Mouse (Mus musculus) small intestine, adult 2 months (tissue): ENCODE results near the gene Vsx2. TPM values are rescaled to one million over a fixed set of nuclear protein-coding genes. Genes with fewer than 3 reads are reported as not detected.

Source experiments
- H3K27ac ChIP-seq: fragments of 200-500 bp; 2 replicates; pipeline ENCODE4 v1.5.1; 2012; ENCODE audit warnings: low read depth, low read length, control low read depth, inconsistent platforms; ENCODE audit not compliant: insufficient read depth
- H3K27me3 ChIP-seq: fragments of 200-500 bp; 2 replicates; pipeline ENCODE4 v1.6.1; 2012; ENCODE audit warnings: mild to moderate bottlenecking, moderate library complexity, low read length, inconsistent platforms; ENCODE audit not compliant: control insufficient read depth, insufficient read depth
- H3K36me3 ChIP-seq: fragments of 200-500 bp; 2 replicates; pipeline ENCODE4 v1.6.1; 2012; ENCODE audit warnings: mild to moderate bottlenecking, low read length, control low read depth, inconsistent platforms; ENCODE audit not compliant: control insufficient read depth, insufficient read depth
- H3K4me1 ChIP-seq: fragments of 200-500 bp; 2 replicates; pipeline ENCODE4 v1.6.1; 2012; ENCODE audit warnings: low read length, inconsistent platforms, mixed read lengths; ENCODE audit not compliant: control insufficient read depth, insufficient read depth, insufficient read length
- H3K4me3 ChIP-seq: fragments of 200-500 bp; 2 replicates; pipeline ENCODE4 v1.5.1; 2012; ENCODE audit warnings: low read depth, mild to moderate bottlenecking, control low read depth, inconsistent platforms, low read length, moderate library complexity
- CTCF ChIP-seq: fragments of 200-500 bp; IDR thresholded peaks from 2 replicates; pipeline ENCODE4 v1.5.1; 2012; ENCODE audit warnings: low read depth, mild to moderate bottlenecking, control low read depth, inconsistent platforms, low read length, moderate library complexity, mixed read lengths; ENCODE audit not compliant: insufficient replicate concordance, insufficient read length; ENCODE audit errors: extremely low read depth
- POLR2A ChIP-seq: fragments of 200-500 bp; IDR thresholded peaks from 2 replicates; pipeline ENCODE4 v1.6.1; 2012; ENCODE audit warnings: low read depth, mild to moderate bottlenecking, control low read depth, inconsistent platforms, low read length, moderate library complexity
- WGBS: fragments of 180-500 bp; shearing (Covaris S2); methylation state at CpG from one replicate; pipeline ENCODE4 v1.1.7; 2018; 5-methylcytosine and 5-hydroxymethylcytosine counted together
- polyA plus RNA-seq: library from polyadenylated mRNA; depleted of rRNA; stranded (reverse); fragments of >200 nt; gene quantifications from 2 replicates; pipeline ENCODE4 v1.2.3, GENCODE M21; 2012; rRNA removed

The Vsx2 gene
- polyA plus RNA-seq, 1 experiment, result not detected

DNA sequence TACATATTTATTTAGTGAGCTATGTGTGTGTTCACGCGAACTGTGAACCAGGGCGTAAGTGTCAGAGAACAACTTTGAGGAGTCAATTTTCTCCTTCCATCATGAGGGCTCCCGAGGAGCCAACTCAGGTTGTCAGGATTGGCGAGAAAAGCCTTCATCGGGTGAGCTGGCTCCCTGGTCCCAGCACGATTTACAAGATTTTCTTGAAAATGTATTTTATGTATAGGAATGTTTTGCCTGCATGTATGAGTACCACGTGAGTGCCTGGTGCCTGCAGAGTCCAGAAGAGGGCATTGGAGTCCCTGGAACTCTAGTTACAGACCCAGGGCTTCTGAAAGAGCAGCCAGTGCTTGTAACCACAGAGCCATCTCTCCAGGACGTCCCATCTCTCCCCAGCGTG is 48.1 kb downstream of the Vsx2 start:
- Histone ChIP-seq H3K27me3 (no peaks in the 10 kb centered on the region), H3K36me3 (peaks cover 1% of the 10 kb centered on the region; the same call in 1 of the 2 replicates), H3K27ac (no peak overlapping the region), H3K4me3 (peak overlapping the region; percentile 68), H3K4me1 (peaks cover 12% of the 10 kb centered on the region; the same call in 1 of the 2 replicates)
- no peak for TF ChIP-seq POLR2A
- 2% methylated on average over 10 of the region's 10 CpGs for WGBS

DNA sequence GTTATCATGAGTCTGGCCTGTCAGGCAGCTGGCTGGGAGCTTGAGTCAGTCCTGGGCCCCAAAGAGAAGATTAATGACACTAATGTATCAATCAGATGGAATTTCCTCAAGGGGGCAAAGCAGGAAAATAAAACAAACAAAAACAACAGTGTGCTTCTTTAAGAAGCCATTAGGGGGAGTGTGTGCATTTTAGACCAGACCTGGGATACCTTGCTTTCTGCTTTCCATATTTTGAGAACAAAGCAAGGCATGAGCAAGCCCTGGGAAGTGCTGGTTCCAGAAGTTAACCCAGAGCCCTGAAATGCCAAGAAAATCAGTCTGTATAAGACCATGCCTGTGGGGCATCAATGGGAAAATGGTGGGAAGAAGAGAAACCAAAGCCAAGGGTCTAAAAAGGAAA is 51.4 kb downstream of the Vsx2 start:
- Histone ChIP-seq H3K36me3 (no peaks in the 10 kb centered on the region), H3K27me3 (0 out of 2 replicates have a peak, but pooled peaks cover 2% of the 10 kb centered on the region)
- peak; percentile 14; the same call in 1 of the 2 replicates for TF ChIP-seq CTCF
- no peak for TF ChIP-seq POLR2A

DNA sequence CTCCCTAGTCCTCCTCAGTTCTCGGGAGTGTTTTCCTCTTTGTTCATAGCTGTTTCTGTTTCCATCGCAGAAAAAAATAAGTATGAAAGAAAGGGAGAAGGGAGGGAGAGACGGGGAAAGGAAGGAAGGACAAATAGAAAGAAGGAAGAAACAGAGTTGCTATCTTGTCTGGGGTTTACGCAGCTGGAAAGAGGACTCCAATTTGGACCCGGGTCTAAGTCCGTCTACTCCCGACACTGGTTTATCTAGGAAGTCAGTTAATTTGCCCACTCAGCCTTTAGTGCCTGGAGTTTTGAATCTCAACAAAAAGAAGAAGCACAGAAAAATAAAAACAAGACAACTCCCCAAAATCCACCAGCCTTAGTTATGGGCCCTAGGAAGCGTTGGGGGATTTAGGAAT is 55.0 kb downstream of the Vsx2 start:
- 0 out of 2 replicates have a peak, but pooled peaks cover 2% of the 10 kb centered on the region for H3K27me3 ChIP-seq
- H3K27ac ChIP-seq, result no peak overlapping the region
- no peak for TF ChIP-seq POLR2A
- no peak for TF ChIP-seq CTCF
- H3K4me1 ChIP-seq, result no peaks in the 10 kb centered on the region; the same call in 1 of the 2 replicates
- H3K4me3 ChIP-seq, result no peak overlapping the region
- no peaks in the 10 kb centered on the region for H3K36me3 ChIP-seq
- 15% methylated on average over 8 of the region's 8 CpGs for WGBS

More for the DNA sequence above, 51.4 kb downstream of the Vsx2 start:
- H3K4me3 ChIP-seq, result no peak overlapping the region
- H3K27ac ChIP-seq, result no peak overlapping the region
- H3K4me1 ChIP-seq, result no peaks in the 10 kb centered on the region; the same call in 1 of the 2 replicates

DNA sequence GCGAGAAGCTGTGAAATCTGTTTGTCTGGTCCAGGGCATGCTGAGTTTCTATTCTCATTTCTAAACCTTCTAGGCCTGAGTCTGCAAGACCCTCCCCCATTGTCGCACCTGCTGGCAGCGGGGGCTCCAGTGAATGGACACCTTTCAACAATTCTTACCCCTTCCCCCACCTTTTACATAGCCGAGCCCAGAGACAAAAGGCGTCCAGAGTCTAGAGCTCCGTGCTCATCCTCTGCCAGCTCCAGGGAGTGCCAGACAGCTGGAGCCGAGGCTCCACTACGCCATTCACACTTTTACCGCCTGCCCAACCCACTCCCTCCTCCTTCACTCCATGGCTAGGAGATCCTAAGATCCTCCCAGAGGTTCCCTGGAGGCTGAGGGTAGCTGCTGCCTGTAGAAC is 55.6 kb downstream of the Vsx2 start:
- TF ChIP-seq CTCF (no peak), POLR2A (no peak)

DNA sequence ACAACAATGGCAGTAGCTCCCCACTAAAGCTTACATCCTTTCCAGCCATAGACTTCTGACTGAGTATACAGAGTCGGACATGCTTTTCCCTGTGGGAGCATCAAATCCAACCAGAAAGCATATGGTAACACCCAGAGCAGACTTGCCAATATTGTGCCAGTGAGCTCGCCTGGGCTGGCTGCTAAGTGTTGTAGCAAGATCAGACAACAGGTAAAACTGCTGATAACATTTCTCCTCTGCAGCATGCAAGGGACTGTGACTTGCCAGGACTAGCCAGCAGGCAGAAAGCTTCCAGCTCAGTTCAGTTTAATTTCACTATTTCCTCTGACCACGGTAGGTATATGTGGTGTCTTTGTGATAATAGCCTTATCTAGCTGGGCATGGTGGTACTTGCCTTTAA is 62.3 kb downstream of the Vsx2 start:
- TF ChIP-seq CTCF (no peak), POLR2A (no peak)
- Histone ChIP-seq H3K27ac (no peak overlapping the region), H3K4me1 (no peaks in the 10 kb centered on the region), H3K4me3 (no peak overlapping the region), H3K36me3 (no peaks in the 10 kb centered on the region), H3K27me3 (no peaks in the 10 kb centered on the region)
- 44% methylated on average over 3 of the region's 3 CpGs for WGBS

More for the DNA sequence above, 55.6 kb downstream of the Vsx2 start:
- Histone ChIP-seq H3K4me1 (no peaks in the 10 kb centered on the region; the same call in 1 of the 2 replicates), H3K36me3 (no peaks in the 10 kb centered on the region), H3K4me3 (no peak overlapping the region), H3K27ac (no peak overlapping the region), H3K27me3 (0 out of 2 replicates have a peak, but pooled peaks cover 2% of the 10 kb centered on the region)
- WGBS, result 10% methylated on average over 9 of the region's 9 CpGs

DNA sequence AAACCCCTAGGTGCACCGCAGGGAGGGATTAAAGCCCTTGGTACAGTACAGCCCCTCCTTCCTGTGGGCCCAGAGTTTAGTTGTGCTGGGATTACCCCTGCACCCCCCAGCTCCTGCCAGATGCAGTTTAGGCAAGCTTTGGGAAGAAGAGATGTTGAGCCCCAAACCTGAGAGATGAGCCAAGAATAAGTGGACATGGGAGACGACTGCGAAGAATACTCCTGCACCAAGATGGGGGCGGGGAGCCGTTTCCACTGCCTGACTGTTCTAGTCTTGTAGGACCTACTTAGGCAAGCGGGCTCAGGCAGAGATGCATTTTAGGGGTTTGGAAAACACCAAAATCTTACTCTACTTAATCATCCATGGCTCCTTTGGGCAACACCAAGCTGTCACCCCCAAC is 70.7 kb downstream of the Vsx2 start:
- WGBS, result 22% methylated on average over 6 of the region's 6 CpGs
- no peak for TF ChIP-seq CTCF
- TF ChIP-seq POLR2A, result no peak

DNA sequence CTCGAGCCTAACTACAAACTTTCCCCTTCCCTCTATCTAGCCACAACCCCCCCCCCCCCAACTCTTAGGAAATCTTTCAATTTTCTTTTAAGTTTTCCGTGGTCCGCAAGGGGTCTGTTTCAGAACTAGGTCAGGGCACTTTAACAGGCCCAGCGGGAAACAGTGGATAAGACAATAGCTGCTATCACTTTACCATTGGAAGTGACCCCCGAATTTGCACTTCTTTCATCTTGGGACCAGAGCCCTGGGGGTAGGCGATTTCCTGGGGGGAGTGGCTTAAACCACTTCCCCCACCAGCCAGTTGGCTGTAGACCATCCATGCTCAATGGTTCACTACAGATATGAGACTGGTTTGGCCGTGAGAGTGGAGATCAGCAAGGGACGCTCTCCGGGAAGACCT is 71.1 kb downstream of the Vsx2 start, which contains the start of gene Vrtn:
Gene Vrtn (plus strand): TSS at position 366 of the 400 bp plus-strand sequence.
- Histone ChIP-seq H3K36me3 (no peaks in the 10 kb centered on the region), H3K27me3 (peaks cover 37% of the 10 kb centered on the region), H3K27ac (no peak within 1 kb of the TSS), H3K4me3 (no peak within 1 kb of the TSS), H3K4me1 (no peaks in the 10 kb centered on the region)
- WGBS, result 17% methylated on average over 9 of the region's 9 CpGs
- no peak for TF ChIP-seq POLR2A
- no peak for TF ChIP-seq CTCF

More for the DNA sequence above, 70.7 kb downstream of the Vsx2 start:
- no peaks in the 10 kb centered on the region for H3K36me3 ChIP-seq
- H3K27ac ChIP-seq, result no peak overlapping the region
- H3K4me3 ChIP-seq, result no peak overlapping the region
- H3K4me1 ChIP-seq, result no peaks in the 10 kb centered on the region
- peaks cover 37% of the 10 kb centered on the region for H3K27me3 ChIP-seq

Other genes starting within 250 kb of the Vsx2 start
- 26.3 and 29.9 TPM in 2 replicates for gene Coq6, start 208.1 kb upstream of the Vsx2 start, polyA plus RNA-seq
- gene Fam161b, start 207.9 kb upstream of the Vsx2 start, polyA plus RNA-seq, result 0.14 and 0.34 TPM in 2 replicates
- gene Entpd5, start 160.7 kb upstream of the Vsx2 start, polyA plus RNA-seq, result 10.9 and 15.5 TPM in 2 replicates
- not detected in 2 replicates for gene Bbof1, start 160.7 kb upstream of the Vsx2 start, polyA plus RNA-seq
- 0.81 and 1.3 TPM in 2 replicates for gene Rnf113a2, start 152.6 kb upstream of the Vsx2 start, polyA plus RNA-seq
- gene Aldh6a1, start 118.8 kb upstream of the Vsx2 start, polyA plus RNA-seq, result 1.5 and 1.9 TPM in 2 replicates
- 0.95 and 3.2 TPM in 2 replicates for gene Lin52, start 118.3 kb upstream of the Vsx2 start, polyA plus RNA-seq
- gene Abcd4, start 47.7 kb downstream of the Vsx2 start, polyA plus RNA-seq, result 9.5 and 30.6 TPM in 2 replicates
- not detected in 2 replicates for gene Vrtn, start 71.3 kb downstream of the Vsx2 start, polyA plus RNA-seq
- gene Syndig1l, start 129.1 kb downstream of the Vsx2 start, polyA plus RNA-seq, result not detected in 2 replicates
- 32.5 and 89.0 TPM in 2 replicates for gene Npc2, start 203.4 kb downstream of the Vsx2 start, polyA plus RNA-seq
- 16.2 and 19.9 TPM in 2 replicates for gene Isca2, start 203.5 kb downstream of the Vsx2 start, polyA plus RNA-seq